Mouse (Mus musculus): Measurements from ENCODE around the gene Cpvl.

The Cpvl gene

DNA sequence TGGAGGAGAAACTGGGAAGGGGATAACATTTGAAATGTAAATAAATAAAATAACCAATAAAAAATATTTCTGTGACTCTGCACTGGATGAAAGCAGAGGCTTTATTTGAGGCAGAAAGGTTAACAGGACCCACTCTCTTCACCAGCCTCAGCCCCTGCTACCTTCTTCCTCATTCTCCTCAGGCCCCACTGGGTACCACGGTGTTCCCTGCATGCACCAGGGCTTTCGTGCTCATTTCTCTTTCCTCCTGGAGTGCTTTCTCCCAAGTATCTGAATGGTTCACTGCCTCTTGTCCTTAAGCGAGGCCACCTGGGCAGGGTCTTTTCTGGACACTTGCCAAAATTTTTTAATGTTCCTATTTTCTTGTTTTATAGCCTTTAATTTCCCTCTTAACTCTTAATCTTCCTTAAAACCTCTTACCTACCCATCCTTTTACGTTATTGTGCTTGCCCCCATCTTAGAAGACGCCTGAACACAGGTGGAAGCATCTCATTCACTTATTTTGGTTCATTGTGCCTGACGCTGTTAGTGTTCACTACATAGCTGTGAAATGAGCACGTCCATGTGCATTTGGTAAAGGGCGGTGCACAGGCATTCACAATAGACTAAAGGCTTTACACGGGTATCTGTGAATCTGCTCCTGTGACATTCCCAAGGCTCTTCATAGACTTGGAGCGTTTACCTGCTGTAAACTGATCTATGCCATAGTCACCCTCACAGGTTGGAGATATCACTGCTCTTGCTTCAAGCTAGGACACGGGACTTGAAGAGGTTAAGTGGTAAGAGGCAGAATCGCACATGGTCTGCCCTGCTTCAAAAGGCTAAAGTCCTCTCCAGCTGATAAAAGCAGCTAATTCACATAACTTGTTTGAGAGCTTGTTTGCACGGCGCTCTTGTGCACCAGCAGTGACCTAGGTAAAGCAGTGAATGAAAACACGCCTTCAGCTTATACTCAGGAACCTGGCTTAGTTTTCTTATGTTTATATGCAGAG is 41.0 kb downstream of the Cpvl start:
- no peak for DNase-seq (ENCODE audit: low read depth, low spot score)

DNA sequence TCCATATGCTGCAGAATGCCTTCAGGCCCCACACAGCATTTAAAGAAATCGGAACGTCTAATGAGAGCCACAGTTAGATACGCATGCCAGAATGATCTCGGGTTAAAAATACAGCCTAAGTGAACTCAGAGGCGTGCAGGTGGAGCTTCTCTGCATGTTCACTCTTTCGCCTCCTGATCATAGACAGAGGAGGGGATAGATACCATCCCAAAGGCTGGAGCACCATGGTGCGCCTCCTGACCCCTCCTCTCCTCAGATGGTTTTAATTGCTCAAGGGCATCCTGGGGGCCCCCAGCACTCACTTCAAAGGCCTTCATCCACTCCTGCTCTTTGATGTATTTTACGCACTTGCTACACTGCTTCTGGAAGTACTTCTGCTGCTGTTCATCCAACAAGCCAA is 46.9 kb downstream of the Cpvl start:
- DNase-seq (ENCODE audit: low read depth, low spot score) = peak; percentile 64

GRCm38 (mm10) chr6:53929858-53930257 is 48.6 kb downstream of the Cpvl start:
- DNase-seq (ENCODE audit: low read depth, low spot score) = no peak

DNA sequence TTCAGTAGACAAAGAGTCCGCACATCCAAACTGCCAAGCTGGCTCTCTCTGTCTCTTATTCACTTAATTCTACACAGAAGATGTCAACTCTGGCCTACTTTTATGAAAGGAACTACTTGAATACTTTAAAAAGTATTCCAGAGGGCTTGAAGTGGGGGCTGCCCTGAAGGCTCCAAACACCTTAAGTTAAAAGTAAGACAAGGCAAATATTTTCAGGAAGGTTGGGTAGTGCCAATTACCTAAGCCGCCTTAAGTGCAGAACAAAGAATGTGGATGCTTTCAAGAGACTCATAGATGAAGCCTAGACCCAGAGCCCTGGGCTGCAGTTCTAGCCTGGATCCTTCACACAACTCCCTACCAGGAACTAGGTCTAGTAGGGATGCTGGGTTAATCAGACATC is 52.3 kb downstream of the Cpvl start:
- no peak for DNase-seq (ENCODE audit: low read depth, low spot score)

GRCm38 (mm10) chr6:53925192-53925591 is 53.3 kb downstream of the Cpvl start:
- DNase-seq (ENCODE audit: low read depth, low spot score) = no peak

DNA sequence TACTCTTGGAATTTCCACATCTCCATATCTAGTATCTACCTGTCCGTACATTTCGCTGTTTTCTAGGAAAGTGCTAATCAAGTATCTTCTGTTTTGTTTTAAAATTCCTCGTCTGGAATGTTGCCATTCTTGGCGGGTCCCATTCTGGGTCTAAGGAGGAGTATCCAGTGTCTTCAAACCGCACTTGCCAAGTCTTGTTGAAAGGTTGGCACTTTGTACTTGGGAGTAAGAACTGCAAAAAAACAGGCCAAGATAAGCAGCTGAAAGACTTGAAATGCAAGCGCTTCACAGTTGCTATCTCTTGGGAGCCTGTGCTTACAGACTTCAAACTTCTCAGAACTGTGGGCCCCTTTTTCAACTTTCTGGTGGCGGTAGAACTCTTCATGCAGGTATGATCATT is 58.4 kb downstream of the Cpvl start:
- no peak for DNase-seq (ENCODE audit: low read depth, low spot score)

GRCm38 (mm10) chr6:53917026-53917558 is 61.4 kb downstream of the Cpvl start:
- no peak for DNase-seq (ENCODE audit: low read depth, low spot score)

DNA sequence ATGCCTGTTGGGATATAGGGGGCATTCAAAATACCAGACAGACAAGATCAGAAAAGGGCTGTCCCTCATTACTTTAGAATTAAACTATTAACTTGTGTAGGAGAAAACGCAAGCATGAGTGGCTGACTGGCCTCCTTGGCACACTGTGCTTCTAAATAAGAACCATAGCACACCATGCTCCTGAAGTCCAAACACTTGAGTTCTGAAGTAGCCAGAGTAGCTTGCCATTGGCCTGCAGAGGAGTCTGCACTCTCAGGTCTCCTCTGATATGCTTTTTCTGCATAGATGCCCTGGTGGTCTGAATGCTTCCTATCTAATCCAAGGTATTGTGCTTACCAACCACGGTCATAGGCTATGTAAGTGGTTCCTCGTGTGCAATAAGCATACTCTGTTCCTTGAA is 63.1 kb downstream of the Cpvl start:
- DNase-seq (ENCODE audit: low read depth, low spot score) = no peak

DNA sequence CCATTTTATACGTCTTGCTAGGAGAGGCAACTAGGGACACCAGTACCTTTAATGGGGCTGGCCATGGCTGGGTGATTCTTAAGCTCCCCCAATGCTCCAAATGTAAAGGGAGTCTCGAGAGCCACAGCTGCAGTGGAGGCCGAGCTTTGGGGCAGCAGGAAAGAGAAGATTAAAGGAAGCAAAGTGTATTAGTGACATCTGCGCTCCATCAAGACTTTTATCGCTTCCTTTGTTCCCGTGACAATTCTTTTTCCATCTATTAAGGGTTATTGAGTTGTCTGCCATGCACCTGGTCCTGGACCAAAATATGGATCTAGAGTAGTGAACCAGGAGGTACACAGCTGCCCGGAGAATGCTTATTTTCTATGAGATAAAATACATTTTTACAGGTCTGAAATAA is 65.3 kb downstream of the Cpvl start:
- peak; percentile 75 for DNase-seq (ENCODE audit: low read depth, low spot score)

GRCm38 (mm10) chr6:53912112-53912782 is 66.2 kb downstream of the Cpvl start:
- DNase-seq (ENCODE audit: low read depth, low spot score) = peak; percentile 54

GRCm38 (mm10) chr6:53909986-53910385 is 68.5 kb downstream of the Cpvl start:
- DNase-seq (ENCODE audit: low read depth, low spot score) = no peak

DNA sequence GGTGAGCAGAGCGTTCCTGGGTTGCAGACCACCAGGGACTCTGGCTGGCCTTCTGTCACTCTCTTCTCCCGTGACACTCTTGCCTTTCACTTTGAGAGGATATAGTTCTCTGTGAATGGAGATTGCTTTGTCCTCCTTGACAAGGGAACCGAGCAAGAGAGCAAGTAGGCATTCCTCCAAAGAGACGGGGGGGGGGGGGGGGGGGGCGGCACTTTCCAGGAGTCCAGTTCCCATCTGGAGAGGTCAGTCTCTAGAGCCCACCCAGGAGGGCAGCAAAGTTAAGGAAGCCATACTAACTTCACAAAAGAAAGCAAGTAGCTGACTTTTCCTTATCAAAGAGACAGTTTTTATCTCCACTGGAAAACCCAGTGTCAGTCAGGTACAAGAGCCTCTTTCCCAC is 69.0 kb downstream of the Cpvl start:
- no peak for DNase-seq (ENCODE audit: low read depth, low spot score)

DNA sequence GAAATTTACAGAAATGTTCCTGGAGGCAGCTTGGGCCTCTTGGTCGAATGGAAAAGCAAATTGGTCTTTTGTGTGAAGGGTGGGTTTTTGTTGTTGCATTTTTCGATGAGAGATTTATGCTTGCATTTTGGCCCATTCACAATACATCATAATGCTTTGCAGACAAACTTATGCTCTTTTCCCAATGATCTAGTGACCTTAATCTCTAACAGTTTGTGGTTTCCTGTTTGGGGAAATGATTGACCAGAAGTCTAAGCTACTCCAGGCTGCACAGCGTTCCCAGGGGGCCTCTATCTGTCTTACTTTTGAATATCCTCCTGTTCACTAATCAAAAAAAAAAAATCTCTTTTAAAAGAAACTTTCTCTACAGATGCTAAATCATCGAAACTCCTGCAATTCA is 71.6 kb downstream of the Cpvl start:
- peak; percentile 21 for DNase-seq (ENCODE audit: low read depth, low spot score)

GRCm38 (mm10) chr6:53906051-53906462 is 72.4 kb downstream of the Cpvl start:
- DNase-seq (ENCODE audit: low read depth, low spot score) = no peak

- DNase-seq (ENCODE audit: low read depth, low spot score) = no peak
Measured at GRCm38 (mm10) chr6:53905576-53905975, 72.9 kb downstream of the Cpvl start.

GRCm38 (mm10) chr6:53904703-53905395 is 73.6 kb downstream of the Cpvl start:
- DNase-seq (ENCODE audit: low read depth, low spot score) = no peak

DNA sequence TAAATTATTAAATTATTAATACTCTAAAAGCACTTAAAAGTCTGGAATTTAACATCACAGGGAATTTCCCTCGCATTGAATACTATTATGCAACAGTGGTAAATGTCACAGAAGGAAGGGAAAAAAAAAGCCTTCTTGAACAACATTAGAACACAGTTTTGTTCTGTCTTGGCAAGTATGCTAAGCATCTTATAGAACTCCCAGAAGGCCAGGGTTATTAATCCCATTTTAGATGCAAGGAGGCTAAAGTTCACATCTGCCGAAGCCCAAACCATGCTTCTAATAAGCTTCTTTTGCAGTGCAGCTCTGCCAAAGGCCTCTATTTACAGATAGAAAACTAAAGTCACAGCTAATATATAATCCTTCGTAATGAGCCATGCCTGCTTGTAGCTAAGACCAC is 74.3 kb downstream of the Cpvl start:
- DNase-seq (ENCODE audit: low read depth, low spot score) = no peak

- peak; percentile 66 for DNase-seq (ENCODE audit: low read depth, low spot score)
Measured at GRCm38 (mm10) chr6:53901741-53902140, 76.7 kb downstream of the Cpvl start.

GRCm38 (mm10) chr6:53897872-53898464 is 80.5 kb downstream of the Cpvl start:
- DNase-seq (ENCODE audit: low read depth, low spot score) = peak; percentile 24

- no peak for DNase-seq (ENCODE audit: low read depth, low spot score)
Measured at GRCm38 (mm10) chr6:53897126-53897525, 81.3 kb downstream of the Cpvl start.

DNA sequence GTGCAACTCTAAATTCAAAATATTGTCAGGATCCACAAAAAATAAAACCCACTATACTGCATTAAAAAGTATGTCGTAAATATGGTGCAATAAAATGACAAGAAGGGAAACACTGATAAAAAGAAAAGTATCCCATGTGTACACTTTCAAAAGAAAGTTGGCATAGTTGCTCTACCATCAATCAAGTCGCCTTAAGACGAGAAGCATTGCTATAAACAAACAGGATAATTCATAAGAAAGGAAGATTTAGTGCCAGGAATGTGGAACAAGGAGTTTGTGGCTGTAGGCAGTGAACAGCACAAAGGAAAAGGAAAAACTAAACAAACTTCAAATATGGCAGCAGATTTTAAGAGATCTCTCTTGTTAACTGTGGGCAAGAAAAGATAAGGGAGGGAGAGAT is 84.7 kb downstream of the Cpvl start:
- no peak for DNase-seq (ENCODE audit: low read depth, low spot score)

GRCm38 (mm10) chr6:53891109-53891508 is 87.4 kb downstream of the Cpvl start:
- DNase-seq (ENCODE audit: low read depth, low spot score) = no peak

Measured in forelimb bud, embryonic 11.5 days (tissue).